Mouse (Mus musculus) retina, postnatal 7 days (tissue): ENCODE results near the gene Fgfr2.

Source experiments
- DNase-seq: peaks from one replicate; pipeline ENCODE4 v3.0.0-alpha.2; 2012; ENCODE audit warnings: low read depth, low spot score

Fgfr2 gene

GRCm38 (mm10) chr7:130812407-130812806 lies 2310.7 kb downstream of the Fgfr2 start:
- no peak for DNase-seq

DNA sequence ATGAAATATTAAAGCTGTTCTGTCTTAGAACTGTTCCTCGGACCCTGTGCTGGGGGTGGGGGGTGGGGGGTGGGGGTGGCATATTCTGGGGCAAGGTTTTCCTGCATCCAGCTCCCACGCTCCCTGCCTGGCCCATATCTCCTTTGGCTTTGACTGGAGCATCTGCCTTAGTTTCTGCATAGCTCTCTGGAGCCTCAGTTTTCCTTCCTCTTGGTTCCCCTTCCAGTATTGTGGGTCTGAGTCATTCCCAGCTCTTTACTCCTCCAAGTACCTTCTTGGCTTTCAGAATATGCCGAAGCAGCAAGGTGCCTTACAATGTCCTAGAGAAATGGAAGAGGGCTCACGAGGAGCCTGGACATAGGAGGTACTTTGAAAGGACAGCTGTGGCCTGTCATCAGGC lies 2312.9 kb downstream of the Fgfr2 start:
- no peak for DNase-seq

GRCm38 (mm10) chr7:130808694-130809093 lies 2314.5 kb downstream of the Fgfr2 start:
- DNase-seq = no peak

DNA sequence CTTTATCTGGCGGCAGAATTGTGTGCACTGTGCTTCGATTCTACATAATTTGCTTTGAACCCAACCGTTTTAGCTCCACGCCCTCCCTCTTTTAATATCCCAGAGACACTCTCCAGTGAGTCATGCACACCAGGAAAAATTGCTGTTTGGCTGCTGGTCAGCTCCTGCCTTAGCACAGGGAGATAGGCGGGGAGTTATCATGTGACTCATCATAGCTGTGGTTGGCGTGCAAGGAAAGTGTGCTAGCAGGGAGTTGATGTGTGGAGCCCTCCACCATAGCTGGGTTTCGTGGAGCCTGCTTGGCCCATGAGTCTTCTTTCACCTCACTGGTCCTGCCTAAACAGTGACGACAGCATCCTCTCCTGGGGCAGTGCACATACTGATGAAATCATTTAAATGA lies 2315.4 kb downstream of the Fgfr2 start:
- DNase-seq = no peak

- DNase-seq = no peak
Measured at GRCm38 (mm10) chr7:130804991-130805390, 2318.2 kb downstream of the Fgfr2 start.

GRCm38 (mm10) chr7:130803251-130803825 lies 2319.8 kb downstream of the Fgfr2 start:
- no peak for DNase-seq

DNA sequence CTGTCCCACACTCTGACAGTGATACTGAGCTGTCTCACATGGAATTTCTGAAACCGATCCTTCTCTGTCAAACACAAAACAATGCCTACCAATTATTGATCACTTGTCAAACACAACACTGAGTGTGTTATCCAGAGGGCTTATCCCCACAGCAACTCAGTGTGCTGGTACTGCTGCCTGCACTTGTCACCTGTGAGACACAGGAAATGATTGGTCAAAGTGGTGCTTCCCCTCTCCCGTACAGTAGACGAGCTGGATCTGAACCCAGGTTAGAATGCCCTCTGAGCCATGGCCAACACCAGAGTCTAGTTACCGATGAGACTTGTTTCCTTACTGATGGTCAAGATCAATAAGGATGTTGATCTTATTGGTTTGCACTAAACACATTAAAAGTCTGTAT lies 2321.3 kb downstream of the Fgfr2 start:
- no peak for DNase-seq

DNA sequence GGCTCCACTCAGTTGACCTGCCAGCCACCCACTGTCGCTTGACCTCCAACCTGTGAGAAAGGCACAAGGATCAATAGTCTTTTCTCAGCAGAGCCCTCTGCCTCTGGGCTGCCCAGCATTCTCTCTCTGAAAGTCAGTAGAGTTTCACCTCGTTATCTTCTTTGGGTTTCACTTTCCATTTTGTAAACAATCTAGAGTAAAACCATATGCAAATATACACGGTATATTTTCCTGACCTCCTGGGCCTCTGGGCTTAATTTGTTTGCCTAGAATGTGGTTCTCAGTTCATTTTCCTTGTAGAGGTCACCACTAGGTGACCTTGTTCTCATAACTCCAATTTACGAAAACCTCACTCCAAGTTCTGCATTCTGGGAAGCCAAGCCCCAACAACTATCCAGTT lies 2322.5 kb downstream of the Fgfr2 start:
- DNase-seq = no peak

DNA sequence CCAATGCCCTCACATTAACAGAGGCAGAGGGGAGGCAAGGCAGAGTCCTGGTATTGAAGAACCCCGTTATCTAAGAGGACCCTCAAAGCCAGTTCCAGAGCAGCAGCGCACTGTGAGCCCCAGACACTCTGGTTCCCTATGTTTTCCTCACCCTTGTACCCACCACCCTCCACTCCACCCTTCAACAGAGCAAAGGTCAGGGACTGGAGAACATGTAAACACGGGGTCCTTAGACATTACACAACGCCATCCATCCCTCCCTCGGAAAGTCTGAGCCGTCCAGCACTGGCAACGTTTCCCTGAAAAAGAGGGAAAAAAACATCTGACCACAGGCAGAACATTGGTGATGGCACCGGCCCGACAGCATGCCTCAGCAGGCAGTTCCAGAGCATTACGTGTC lies 2323.7 kb downstream of the Fgfr2 start:
- DNase-seq = no peak

DNA sequence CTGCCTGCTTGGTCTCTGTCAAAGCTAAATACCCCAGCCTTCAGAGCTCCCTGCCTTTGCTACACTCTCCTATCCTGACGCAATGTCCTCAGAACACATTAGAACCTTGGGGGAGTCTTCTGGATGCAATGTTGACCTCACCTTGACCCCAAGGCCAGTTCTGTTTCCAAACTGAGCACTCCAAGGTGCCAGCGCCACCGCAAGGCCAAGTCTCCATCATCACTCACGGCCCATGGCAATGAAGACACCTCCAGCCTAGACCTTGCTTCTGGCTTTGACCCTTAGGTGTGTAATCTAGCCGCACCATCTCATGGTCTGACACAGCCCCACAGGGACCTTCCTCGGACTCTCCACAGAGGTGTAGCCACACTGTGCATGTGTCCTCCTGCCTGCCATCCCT lies 2325.6 kb downstream of the Fgfr2 start:
- no peak for DNase-seq

- no peak for DNase-seq
Measured at GRCm38 (mm10) chr7:130796786-130797185, 2326.4 kb downstream of the Fgfr2 start.

DNA sequence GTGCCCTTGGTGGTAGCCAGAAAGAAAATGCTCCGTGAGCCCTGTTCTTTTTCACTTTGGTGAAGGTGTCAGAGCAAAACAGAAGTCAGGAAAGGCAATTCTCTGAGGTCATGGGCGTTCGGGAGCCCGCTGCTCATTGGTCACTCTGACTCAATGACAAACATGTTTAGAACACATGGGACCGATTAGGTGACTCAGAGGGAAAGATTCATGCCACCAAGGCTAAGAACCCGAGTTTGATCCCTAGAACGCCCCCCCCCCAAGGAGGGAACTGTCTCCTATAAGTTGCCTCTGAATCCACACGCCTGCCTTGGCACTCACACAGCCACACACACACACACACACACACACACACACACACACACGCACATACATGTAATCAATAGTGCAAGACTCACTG lies 2329.5 kb downstream of the Fgfr2 start:
- no peak for DNase-seq

- no peak for DNase-seq
Measured at GRCm38 (mm10) chr7:130789456-130789855, 2333.7 kb downstream of the Fgfr2 start.

GRCm38 (mm10) chr7:130788950-130789349 lies 2334.2 kb downstream of the Fgfr2 start:
- no peak for DNase-seq

- DNase-seq = no peak
Measured at GRCm38 (mm10) chr7:130787537-130787936, 2335.6 kb downstream of the Fgfr2 start.

DNA sequence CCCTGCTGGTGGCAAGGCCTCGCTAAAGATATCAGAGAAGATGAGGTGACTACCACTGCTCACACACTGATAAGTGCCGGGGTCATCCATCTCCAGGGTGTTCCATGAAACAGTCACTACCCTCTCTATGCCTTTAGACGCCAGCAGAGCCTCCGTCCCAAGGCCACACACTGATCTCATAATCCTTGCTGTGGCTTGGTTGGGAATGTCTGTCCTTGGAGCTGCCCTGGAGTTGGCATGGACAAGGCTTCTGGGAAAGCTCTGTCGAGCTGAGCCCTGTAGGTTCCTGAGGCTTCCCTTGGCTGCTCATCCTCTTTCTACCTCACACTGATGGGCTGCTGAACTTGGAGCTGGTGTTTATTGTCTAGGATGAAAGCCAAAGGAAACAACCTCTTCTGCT lies 2336.4 kb downstream of the Fgfr2 start:
- DNase-seq = no peak

GRCm38 (mm10) chr7:130785923-130786575 lies 2337.1 kb downstream of the Fgfr2 start:
- no peak for DNase-seq

- DNase-seq = no peak
Measured at GRCm38 (mm10) chr7:130782501-130783050, 2340.6 kb downstream of the Fgfr2 start.

- DNase-seq = no peak
Measured at GRCm38 (mm10) chr7:130780866-130781419, 2342.2 kb downstream of the Fgfr2 start.

GRCm38 (mm10) chr7:130773914-130774630 lies 2349.1 kb downstream of the Fgfr2 start, which contains the start of gene Btbd16:
TSS of gene Btbd16 (plus strand) at chr7:130774069.
- DNase-seq = no peak

GRCm38 (mm10) chr7:130773171-130773830 lies 2349.8 kb downstream of the Fgfr2 start:
- no peak for DNase-seq

DNA sequence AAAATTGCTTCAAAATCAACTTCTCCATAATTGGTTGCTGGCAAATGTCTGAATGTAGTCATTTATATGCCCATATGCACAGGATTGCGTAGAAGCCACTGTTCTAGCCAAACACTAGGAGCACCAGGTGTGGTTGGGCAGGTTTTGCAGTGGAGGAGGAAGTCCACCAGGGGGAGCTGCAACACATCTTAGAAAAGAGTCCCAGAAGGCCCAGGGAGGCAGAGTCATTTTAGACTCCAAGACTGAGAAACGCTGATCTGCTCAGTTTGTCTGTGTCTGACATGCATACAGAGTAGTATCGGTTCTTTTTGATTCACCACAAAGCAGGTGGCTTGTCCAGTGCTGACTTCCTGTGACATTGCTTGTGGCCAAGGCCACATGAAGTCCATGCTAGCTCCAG lies 2352.4 kb downstream of the Fgfr2 start:
- peak; percentile 69 for DNase-seq
